Mouse (Mus musculus) cerebellum, adult 18-20 months (tissue): ENCODE measurements around the gene Draxin.
"Not testable (repeated sequence)": the region's sequence is repeated elsewhere in the genome, so short reads cannot be mapped to it uniquely, and the experiment has no call there.

Source experiments
- DNase-seq, 2 experiments: peaks; one replicate each; pipeline ENCODE4 v3.0.0; 2021

Gene Draxin

GRCm38 (mm10) chr4:148130561-148131413 lies at the start of gene Draxin:
Gene Draxin (minus strand): TSS chr4:148130698.
- no peak for DNase-seq

DNA sequence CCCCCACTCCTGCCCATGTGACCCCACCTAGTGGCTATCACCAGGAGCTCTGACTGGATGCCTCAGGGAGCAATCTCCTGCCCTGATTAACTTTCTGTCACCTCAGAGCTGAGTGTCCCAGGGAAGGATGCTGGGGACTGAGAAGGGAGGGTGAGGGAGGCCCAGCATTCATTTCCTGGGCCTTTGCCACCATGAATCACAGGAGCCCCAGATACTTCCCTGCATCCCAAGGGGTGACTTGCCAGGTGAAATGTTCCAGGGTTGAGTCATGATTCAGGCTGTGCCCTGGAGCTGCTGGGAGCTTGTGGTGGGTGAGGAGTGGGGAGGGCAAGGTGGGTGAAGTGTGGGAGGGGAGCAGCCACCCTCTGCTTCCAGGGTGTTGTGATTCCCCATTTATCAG lies 47.2 kb upstream of the Draxin start:
- no peak for DNase-seq

DNA sequence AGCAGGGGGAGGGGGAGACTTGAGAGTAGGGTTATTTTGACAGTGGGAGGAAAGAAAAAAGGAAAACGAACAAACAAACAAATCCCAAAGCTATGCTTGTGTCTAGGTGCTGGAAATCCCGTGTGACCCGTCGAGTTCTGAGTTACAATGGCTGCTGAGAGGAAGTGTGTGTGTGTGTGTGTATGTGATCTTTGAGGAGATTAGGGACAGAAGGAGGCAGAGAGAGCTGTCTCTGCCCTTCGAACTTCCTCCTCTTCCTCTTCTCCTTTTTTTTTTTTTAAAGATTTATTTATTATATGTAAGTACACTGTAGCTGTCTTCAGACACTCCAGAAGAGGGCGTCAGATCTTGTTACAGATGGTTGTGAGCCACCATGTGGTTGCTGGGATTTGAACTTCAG lies 46.1 kb upstream of the Draxin start:
- not testable (repeated sequence) for DNase-seq

DNA sequence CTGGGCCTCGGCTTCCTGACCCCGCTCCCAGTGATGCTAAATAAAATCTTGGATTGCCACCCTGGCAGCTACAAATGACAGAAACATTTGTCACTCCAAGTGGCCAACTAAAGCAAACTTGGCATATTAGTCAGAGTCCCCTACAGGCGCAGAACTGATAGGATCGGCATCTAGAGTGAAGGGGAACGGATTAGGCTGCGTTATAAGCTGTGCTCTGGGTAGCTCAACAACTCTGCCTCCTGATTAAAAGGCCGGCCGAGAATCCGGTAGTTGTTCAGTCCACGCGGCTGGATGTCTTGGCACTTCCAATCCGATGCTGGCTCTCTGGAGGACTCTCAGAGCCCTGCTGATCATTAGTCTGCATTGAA lies 44.0 kb upstream of the Draxin start:
- no peak for DNase-seq

DNA sequence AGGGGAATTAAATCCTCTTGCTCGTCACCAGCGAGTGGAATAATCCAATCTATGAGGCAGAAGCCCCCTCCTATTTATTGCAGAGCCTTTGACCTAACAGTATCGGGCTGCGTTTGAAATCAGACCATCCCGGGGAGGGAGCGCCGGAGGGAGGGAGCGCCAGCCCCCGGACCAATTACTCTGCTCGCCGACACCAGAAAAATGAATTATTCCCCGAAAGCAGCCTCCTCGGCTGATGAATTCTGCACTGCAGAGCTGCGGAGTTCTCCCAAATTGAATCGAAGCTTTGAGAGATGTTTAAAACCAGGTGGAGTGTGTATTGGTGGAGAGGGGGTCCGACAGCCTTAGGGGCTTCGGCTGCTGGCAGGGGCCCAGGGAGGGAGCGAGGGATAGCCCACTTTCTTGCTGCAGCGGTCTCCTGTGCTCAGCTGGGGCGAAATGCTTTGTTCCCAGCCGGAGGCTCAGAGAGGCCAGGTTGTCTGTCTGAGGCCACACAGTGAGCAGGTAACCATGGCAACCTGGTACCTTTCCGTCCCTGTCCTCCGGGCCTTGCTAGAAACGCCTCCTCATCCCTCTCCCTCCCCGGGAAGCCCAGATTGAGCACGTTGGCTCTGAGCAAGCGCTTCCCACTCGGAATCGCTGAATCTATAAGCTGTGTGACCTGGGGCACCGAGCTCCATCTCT lies 43.5 kb upstream of the Draxin start:
- DNase-seq = peak; percentile 60 to 68

- DNase-seq = no peak
Observed at GRCm38 (mm10) chr4:148171261-148171660, 40.8 kb upstream of the Draxin start.

- peak; percentile 59 to 75 for DNase-seq
Observed at GRCm38 (mm10) chr4:148170842-148171241, 40.3 kb upstream of the Draxin start.

DNA sequence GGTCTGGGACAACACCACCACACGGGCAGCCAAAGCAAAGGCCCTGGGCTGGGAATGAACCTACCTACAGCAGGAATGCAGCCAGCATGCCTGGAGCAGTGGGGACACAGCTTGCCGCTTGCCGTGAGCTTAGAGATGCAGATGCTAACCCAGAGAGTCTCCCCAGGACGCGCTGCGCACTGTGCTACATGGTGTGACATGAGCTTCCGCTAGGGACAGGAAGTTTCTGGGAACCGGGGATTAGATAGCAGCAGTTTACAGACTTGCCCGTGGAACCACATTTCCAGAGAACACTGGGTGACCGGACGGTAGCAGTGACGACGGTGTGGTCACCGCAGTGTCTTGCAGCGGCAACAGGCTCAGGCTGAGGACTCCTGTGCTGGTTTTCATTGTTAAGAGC lies 39.1 kb upstream of the Draxin start:
- no peak for DNase-seq

DNA sequence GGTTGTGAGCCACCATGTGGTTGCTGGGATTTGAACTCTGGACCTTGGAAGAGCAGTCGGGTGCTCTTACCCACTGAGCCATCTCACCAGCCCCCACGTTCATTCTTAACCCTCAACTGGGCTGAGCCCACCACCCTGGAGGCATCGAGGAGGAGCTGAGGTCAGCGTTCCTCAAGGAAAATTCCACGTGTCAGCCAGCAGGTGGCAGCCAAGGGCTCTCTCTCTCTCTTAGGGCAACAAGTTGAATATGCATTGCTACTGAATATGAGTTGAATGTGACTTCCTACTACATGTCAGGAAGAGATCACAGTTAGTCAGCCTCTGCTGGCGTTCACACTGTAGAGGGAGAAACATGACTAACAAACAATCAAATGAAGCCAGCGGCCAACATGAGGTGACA lies 37.8 kb upstream of the Draxin start:
- DNase-seq = peak; percentile 66 to 79

- peak; percentile 78 to 85 for DNase-seq
Observed at GRCm38 (mm10) chr4:148166986-148167385, 36.5 kb upstream of the Draxin start.

DNA sequence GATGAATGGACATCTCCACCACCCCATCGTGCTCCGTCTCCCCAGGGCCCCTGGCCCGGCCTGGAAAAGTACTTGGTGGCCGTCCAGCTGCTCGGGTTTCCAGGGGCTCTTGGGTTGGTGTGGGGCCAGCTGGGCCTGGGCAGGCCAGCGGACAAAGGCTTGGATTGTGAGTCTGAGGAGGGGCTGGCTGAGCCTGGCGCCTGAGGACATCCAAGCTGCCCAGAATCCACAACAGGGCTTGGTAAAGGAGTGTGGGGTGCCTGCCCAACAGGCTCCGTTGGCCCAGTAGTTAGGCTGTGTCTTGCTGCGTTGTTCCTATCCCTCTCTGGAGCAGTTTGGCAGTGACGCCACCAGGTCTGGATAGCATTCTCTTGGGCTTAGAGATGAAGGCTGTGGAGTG lies 35.9 kb upstream of the Draxin start:
- peak; percentile 54 to 62 for DNase-seq

GRCm38 (mm10) chr4:148165551-148165950 lies 35.1 kb upstream of the Draxin start:
- DNase-seq = peak in 1 of 2 experiments; percentile 24

GRCm38 (mm10) chr4:148164461-148164860 lies 34.0 kb upstream of the Draxin start:
- DNase-seq = no peak

DNA sequence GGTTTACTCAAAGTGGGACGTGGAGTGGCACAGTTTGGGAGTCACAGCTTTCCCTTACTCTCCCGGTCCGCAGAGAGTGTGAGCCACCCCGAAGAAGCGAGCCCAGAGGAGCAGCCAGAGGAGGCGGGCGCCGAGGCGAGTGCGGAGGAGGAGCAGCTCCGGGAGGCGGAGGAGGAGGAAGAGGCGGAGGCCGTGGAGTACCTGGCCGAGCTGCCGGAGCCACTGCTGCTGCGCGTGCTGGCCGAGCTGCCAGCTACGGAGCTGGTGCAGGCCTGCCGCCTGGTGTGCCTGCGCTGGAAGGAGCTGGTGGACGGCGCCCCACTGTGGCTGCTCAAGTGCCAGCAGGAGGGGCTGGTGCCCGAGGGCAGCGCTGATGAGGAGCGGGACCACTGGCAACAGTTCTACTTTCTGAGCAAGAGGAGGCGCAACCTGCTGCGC lies 33.5 kb upstream of the Draxin start:
- peak; percentile 67 to 68 for DNase-seq

- DNase-seq = peak; percentile 64 to 72
Observed at GRCm38 (mm10) chr4:148160436-148161390, 30.2 kb upstream of the Draxin start, which contains the start of the genes Fbxo44 and Fbxo2. Gene Fbxo44 (minus strand): TSS chr4:148160482. Gene Fbxo2 (plus strand): TSS chr4:148160621.

DNA sequence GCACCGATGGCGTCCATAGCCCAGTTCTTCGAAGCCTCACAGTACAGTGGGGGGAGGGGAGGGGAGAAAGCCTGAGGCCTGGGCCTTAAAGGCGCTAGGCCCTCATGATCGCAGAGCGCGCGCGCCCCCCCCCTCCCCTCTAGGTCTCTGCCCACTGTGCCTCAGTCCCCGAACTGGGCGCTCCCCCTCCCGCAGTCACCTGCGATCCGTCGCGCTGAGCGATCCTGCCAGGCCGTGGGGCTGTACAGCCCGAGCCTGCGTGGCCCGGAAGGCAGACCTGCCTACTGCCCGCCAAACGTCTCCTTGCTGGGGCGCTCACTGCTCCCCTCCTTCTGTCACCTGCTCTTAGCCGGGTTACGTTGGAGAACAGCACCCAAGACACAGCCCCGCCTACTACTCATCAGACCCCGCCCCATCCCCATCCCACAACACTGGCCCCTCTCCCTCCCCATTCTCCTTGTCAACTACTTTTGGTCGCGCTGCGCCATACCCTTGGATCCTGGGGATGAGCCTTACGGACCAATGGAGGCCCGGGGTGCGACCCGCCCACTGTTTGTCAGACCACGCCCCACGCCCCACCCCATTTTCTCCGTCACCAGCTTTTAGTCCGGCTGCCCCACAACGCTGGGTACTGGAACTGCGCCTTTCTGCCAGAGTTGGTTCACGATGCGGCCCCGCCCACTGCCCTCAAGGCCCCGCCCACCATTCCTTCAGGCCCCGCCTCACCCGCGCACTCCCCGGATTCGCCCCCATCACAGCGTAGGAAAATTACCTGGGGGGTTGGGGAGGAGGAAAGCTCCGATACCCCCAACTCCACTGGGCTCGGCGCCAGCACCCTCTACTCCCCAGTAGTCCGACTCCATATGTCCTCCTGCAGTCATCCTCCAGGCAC lies 29.3 kb upstream of the Draxin start:
- DNase-seq = peak; percentile 97

DNA sequence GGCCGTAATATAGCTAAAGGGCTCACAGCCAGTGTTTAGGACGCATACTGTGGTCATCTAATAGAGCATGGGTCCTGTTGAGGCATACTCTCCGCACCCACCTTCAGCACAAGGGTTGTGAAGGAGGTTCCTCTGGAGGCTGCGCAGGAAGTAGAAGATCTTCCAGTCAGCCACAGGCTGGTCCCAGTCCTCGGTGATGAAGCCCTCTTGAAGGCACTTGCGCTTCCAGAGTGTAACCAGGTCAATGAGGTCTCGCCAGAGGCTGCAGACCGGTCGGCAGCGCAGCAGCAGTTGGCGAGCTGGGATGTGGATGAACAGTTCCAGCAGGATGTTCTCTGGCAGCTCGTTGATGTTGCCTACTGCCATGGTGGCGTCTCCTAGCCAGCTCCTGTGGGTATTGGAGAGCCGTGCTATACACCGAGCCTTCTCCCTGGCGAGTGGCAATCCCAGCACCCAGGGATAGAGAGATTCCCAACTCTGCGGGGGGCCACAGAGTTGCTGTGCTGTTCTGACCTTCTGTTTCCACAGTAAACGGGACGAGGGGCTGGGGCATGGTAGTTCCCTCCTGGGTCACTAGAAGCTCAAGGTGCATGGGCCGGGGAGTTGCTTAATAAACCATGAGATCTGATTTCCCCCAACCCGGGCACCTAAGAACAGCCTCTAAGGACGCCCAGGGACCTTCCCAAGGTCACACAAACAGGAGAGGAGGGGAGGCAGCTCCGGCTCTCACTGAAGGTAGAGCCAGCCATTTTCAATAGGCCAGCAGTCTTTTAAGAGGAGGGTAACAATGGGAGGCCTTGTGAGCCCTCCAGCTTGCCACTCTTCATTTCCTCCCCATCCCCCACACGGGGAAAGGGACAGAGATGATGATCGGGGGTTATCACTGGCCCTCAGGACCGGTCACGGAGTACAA lies 28.2 kb upstream of the Draxin start:
- peak; percentile 57 to 65 for DNase-seq

- peak; percentile 56 to 67 for DNase-seq
Observed at GRCm38 (mm10) chr4:148154982-148155381, 24.5 kb upstream of the Draxin start.

- no peak for DNase-seq
Observed at GRCm38 (mm10) chr4:148154006-148154405, 23.5 kb upstream of the Draxin start.

DNA sequence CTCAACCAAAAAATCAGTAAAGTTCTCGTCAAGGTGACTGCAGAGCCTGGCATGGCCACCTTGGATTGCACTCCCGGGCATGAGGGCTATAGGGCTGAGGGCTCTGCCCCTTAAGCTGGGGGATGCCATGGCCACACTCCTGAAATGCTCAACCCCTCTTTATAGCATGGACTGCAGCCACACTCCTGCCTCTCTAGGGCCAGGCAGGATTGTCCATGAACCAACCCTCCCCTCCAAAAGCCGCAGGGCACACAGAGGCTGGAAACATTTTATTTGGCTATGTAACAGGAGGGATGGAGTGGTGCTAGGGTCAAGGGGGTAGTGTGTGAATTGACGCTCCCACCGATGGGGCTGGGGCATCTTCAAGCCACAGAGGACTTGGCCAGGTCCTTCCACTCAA lies 22.0 kb upstream of the Draxin start:
- DNase-seq = no peak
